Mouse (Mus musculus) lung, postnatal 0 days (tissue): ENCODE results near the gene Tspan7.

Source experiments
- CTCF ChIP-seq: IDR thresholded peaks from 2 replicates; pipeline ENCODE4 v1.5.1; 2016; ENCODE audit warnings: antibody characterized with exemption, mild to moderate bottlenecking
- EP300 ChIP-seq: IDR thresholded peaks from 2 replicates; pipeline ENCODE4 v1.6.1; 2016; ENCODE audit warnings: antibody characterized with exemption, mild to moderate bottlenecking, control low read depth

DNA sequence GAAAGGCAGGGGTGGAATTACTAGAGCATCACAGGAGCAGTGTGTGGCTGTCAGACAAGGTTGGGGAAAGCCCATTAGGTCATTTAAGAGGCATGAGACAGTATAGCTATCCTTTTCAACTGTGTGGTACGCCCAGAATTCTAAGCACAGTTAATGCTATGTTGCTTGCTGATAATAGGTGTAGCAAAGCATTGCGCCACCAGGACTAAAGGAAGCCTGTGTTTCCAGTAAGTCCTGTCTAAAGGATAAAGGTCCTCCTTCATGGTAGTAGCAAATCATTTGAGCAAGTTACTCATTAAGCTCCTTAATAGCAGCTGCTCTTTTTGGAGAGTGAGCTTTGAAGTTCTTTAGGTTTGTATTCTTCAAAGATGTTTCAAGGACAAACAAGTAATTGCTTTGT, 13.6 kb downstream of the Tspan7 start:
- no peak for TF ChIP-seq CTCF
- TF ChIP-seq EP300: no peak
